Mouse (Mus musculus) embryonic facial prominence, embryonic 13.5 days (tissue): Measurements from ENCODE around the gene Soat1. TPM values are rescaled to one million over a fixed set of nuclear protein-coding genes. Genes with fewer than 3 reads are reported as not detected.

Source experiments
- ATAC-seq: fragments of 200-750 bp; cut with Nextera tagmentation; 2 replicates; pipeline ENCODE4 v1.8.0; 2017; ENCODE audit warnings: low read depth; ENCODE audit not compliant: insufficient number of reproducible peaks, insufficient read depth, low FRiP score, low TSS enrichment
- H3K27ac ChIP-seq: fragments of 300-500 bp; sonication (generic); 2 replicates; pipeline ENCODE4 v1.5.1; 2015; ENCODE audit warnings: moderate library complexity, mild to moderate bottlenecking, inconsistent platforms
- H3K27me3 ChIP-seq: fragments of 300-500 bp; sonication (generic); 2 replicates; pipeline ENCODE4 v1.6.1; 2015; ENCODE audit warnings: mild to moderate bottlenecking, inconsistent platforms
- H3K36me3 ChIP-seq: fragments of 300-500 bp; sonication (generic); 2 replicates; pipeline ENCODE4 v1.6.1; 2015; ENCODE audit warnings: mild to moderate bottlenecking, inconsistent platforms
- H3K4me1 ChIP-seq: fragments of 300-500 bp; sonication (generic); 2 replicates; pipeline ENCODE4 v1.6.1; 2015; ENCODE audit warnings: inconsistent platforms
- H3K4me2 ChIP-seq: fragments of 300-500 bp; sonication (generic); 2 replicates; pipeline ENCODE4 v1.6.1; 2015; ENCODE audit warnings: moderate library complexity, mild to moderate bottlenecking, inconsistent platforms
- H3K4me3 ChIP-seq: fragments of 300-500 bp; sonication (generic); 2 replicates; pipeline ENCODE4 v1.5.1; 2015; ENCODE audit warnings: mild to moderate bottlenecking, inconsistent platforms
- H3K9ac ChIP-seq: fragments of 300-500 bp; sonication (generic); 2 replicates; pipeline ENCODE4 v1.6.1; 2015; ENCODE audit warnings: mild to moderate bottlenecking, inconsistent platforms
- H3K9me3 ChIP-seq: fragments of 300-500 bp; sonication (generic); 2 replicates; pipeline ENCODE4 v1.6.1; 2016; ENCODE audit warnings: inconsistent platforms
- WGBS: fragments of 180-500 bp; shearing (Covaris S2); methylation state at CpG from one replicate; pipeline ENCODE4 v1.1.7; 2015; ENCODE audit warnings: mixed read lengths; 5-methylcytosine and 5-hydroxymethylcytosine counted together
- polyA plus RNA-seq: library from polyadenylated mRNA; unstranded; fragments of >200 nt; fragmentation: Nextera tagmentation; extraction: Ambion mirVana; gene quantifications from 2 replicates; pipeline ENCODE4 v1.2.1, GENCODE M21; 2015

Soat1 gene
- polyA plus RNA-seq, 1 experiment from 2014 or later: 24.9 TPM

DNA sequence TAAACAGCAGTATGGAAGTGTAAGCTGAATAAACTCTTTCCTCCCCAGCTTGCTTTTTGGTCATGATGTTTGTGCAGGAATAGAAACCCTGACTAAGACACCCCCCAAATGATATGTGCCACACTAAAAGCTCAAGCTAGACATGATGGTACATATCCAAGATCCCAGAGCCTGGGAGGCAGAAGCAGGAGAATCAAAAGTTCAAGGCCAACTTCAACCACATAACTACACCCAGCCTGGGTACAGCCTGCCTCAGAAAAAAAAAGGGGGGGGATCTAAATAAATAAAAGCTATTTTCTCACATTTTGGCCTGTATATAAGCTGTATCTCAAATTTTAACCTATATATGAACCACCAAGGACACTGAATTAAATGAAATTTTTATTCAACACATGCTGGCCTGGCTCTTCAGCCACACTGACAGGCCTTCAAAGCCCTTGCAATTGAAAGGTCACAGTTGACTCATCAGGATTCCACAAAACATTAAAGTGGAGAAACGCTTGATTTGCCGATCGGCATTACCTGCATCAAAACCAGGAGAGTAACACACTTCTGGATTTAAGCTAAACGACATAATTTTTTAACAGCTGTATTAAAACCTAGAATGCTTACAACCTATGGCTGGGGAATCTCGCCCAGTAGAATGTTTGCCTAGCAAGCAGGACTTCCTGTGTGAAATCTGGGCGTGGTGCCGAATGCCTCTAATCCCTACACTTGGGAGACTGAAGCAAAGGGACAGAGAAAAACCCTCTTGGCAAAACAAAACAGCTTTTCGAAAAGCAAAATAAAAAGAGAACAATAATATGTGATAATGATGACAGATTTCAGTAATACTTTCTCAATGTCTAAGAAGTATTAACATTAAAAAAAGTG, 9.9 kb downstream of the Soat1 start:
- no peak for ATAC-seq
- WGBS: 91% methylated on average over 8 of the region's 8 CpGs

DNA sequence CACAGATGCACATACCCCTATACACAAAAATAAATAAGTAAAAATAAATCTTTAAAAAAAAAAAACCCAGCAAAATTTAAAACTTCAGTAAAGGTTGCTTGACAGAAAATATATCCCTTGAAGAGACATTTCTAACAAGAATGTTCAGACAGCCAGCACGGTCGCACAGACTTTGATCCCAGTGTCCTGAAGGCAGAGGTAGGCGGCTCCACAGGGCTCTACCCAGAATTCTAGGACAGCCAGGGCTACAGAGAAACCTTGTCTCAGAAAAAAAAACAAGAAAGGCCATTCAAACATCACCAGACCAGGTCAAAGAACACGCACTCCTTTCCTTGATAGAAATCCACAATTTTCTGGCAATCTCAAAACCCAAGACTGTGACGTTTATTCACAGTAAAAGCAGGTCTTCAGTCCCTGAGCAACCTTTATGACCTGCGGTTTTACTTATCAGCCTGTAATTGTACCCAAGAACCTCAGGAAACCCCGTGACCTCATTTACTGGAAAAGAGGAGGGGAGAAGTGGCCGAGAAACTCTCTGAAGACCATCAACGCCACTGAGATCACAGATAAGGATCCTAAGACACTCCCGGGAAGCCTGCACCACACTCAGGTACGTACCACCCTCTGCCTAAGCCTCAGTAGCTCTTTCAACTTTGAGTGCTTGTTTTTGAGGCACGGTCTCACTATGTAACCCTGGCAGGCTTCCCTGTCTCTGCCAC, 11.7 kb downstream of the Soat1 start:
- no peak for ATAC-seq
- Histone ChIP-seq H3K27ac (no peak overlapping the region), H3K27me3 (no peaks in the 10 kb centered on the region), H3K36me3 (peaks cover 18% of the 10 kb centered on the region), H3K4me1 (no peaks in the 10 kb centered on the region), H3K4me3 (no peak overlapping the region), H3K4me2 (no peak overlapping the region), H3K9ac (no peak overlapping the region), H3K9me3 (no peaks in the 10 kb centered on the region)
- WGBS: 76% methylated on average over 12 of the region's 12 CpGs

More for the DNA sequence above, 9.9 kb downstream of the Soat1 start:
- H3K4me1 ChIP-seq: no peaks in the 10 kb centered on the region
- peaks cover 21% of the 10 kb centered on the region for H3K36me3 ChIP-seq
- H3K4me3 ChIP-seq: no peak overlapping the region
- H3K27ac ChIP-seq: no peak overlapping the region
- no peak overlapping the region for H3K4me2 ChIP-seq
- H3K9me3 ChIP-seq: peaks cover 2% of the 10 kb centered on the region; the same call in 1 of the 2 replicates
- no peak overlapping the region for H3K9ac ChIP-seq
- H3K27me3 ChIP-seq: no peaks in the 10 kb centered on the region

DNA sequence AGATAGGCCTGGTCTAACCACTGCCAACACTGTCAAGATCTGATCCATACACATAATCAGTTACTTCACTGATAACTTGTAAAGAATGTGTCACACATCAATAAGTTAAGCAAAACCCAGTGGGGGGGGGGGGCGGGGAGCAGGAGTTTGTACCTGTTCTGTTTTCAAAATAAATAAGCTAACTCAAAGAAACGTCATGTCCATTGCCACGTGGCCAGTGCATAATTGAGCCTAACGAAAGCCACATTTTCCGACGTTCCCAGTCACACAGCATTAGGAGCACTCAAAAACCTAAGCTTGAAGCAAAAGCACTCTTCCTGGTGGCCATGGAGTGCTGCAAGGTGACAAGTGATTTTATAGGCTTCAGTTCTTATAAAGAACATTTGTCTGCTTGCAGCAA, 13.1 kb downstream of the Soat1 start:
- H3K4me1 ChIP-seq: no peaks in the 10 kb centered on the region

DNA sequence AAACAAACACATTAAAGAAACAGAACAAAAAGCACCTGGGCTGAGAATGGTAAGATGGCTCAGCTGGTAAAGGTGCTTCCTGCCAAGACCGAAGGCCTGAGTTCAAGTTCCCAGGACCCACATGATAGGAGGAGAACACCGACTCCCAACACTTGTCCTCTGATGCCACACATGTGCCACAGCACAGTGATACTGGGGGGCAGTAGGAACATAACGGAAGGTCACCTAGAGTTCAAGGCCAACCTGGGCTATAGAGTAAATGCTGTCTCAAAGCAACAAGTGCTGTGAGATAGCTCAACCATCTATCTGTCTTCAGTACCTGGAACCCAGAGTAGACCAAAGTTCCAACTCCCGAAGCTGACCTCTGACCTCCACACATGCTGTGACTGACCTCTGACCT, 13.9 kb downstream of the Soat1 start:
- no peak for ATAC-seq
- Histone ChIP-seq H3K4me1 (no peaks in the 10 kb centered on the region), H3K27me3 (no peaks in the 10 kb centered on the region), H3K27ac (no peak overlapping the region), H3K9me3 (no peaks in the 10 kb centered on the region), H3K36me3 (peaks cover 18% of the 10 kb centered on the region), H3K4me3 (no peak overlapping the region), H3K4me2 (no peak overlapping the region), H3K9ac (no peak overlapping the region)
- 87% methylated on average over 4 of the region's 4 CpGs for WGBS

More for the DNA sequence above, 13.1 kb downstream of the Soat1 start:
- Histone ChIP-seq H3K9me3 (no peaks in the 10 kb centered on the region), H3K27me3 (no peaks in the 10 kb centered on the region), H3K36me3 (peaks cover 18% of the 10 kb centered on the region), H3K9ac (no peak overlapping the region), H3K4me2 (no peak overlapping the region), H3K27ac (no peak overlapping the region), H3K4me3 (no peak overlapping the region)
- WGBS: 47% methylated on average over 6 of the region's 6 CpGs
- no peak for ATAC-seq

DNA sequence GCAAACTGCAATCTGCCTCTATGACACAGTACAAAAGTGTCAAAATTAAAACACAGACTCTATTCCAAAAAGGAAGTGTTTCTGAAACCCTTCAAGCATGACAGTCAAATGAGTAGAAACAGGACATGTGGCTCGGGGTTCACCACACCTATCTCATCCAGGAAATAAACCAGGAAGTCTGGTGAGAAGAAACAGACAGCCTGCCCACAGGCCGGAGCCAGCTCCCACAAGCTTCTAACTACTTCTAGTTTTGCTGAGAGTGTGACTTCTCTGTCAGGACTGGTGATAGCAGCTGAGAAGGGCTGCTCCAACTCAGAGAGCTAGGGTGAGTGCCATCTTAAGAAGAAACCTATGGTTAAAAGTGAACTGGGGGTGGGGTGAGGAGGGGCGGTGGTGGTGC, 14.4 kb downstream of the Soat1 start:
- Histone ChIP-seq H3K9ac (no peak overlapping the region), H3K9me3 (no peaks in the 10 kb centered on the region), H3K27me3 (no peaks in the 10 kb centered on the region), H3K4me3 (no peak overlapping the region), H3K4me2 (no peak overlapping the region), H3K4me1 (no peaks in the 10 kb centered on the region), H3K27ac (no peak overlapping the region), H3K36me3 (peaks cover 22% of the 10 kb centered on the region; the same call in 1 of the 2 replicates)
- 84% methylated on average over 3 of the region's 3 CpGs for WGBS
- no peak for ATAC-seq

DNA sequence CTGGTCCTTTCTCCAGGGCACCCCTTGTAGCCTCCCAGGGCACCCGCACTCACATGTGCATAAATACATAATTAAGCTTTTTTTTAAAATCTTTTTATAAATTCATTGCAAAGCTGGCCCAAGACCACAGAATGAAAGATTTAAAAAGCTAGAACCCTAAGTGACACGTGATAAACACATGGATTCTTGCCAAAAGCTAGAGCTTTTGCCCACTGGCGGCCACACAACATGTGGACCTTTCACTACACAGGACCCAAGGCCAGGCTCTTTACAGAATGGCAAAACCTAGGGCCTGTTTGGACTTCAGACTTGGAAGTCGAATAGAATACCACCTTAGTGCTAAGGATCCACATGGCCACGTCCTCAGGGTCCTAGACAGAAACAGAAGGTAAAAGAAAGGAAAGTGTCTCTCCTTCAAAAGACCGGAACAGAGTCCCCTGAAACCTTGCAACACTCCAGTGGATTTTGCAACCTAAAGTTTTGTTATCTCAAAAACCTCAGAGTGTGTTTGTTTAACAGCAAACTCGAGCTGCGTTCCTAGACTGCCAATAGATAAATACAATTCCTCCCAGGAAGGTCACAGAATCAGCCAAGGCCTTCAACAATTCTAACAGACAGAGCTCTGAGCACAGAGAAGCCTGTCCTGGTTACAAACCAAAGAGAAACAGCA, 15.6 kb downstream of the Soat1 start:
- no peak for ATAC-seq

DNA sequence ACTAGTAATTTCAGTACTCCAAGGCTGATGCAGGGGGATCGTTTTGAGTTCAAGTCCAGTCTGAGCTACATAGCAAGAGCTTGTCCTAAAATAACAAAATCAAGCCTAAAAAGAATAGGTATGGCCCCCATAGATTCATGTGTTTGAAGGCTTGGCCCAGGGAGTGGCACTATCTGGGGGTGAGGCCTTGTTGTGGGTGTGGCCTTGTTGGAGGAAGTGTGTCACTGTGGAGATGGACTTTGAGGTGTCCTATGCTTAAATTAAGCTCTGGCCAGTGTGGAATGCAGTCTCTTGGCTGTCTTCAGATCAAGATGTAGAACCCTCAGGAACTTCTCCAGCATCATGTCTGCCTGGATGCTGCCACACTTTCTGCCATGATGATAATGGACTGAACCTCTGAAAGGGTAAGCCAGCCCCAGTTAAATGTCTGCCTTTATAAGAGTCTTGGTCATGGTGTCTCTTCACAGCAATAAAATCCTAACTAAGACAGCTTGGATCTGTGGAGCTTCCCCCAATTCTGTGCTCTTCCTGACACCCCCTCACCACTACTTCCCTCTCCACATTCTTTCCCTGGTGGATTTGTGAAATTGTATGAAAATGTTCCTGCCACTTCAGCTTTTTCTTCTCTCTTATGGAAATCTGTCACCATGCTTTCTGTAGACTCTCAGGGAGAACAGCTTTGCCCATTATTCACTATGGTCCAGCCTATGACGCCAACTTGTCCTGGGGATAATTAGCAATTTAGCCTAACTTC, 18.9 kb downstream of the Soat1 start:
- Histone ChIP-seq H3K27ac (no peak overlapping the region), H3K4me1 (no peaks in the 10 kb centered on the region), H3K36me3 (peaks cover 24% of the 10 kb centered on the region; the same call in 1 of the 2 replicates), H3K27me3 (no peaks in the 10 kb centered on the region), H3K9me3 (no peaks in the 10 kb centered on the region), H3K9ac (no peak overlapping the region), H3K4me3 (no peak overlapping the region), H3K4me2 (no peak overlapping the region)
- 93% methylated on average over 2 of the region's 2 CpGs for WGBS
- ATAC-seq: no peak

More for the DNA sequence above, 15.6 kb downstream of the Soat1 start:
- H3K4me2 ChIP-seq: no peak overlapping the region
- H3K27ac ChIP-seq: no peak overlapping the region
- peaks cover 24% of the 10 kb centered on the region; the same call in 1 of the 2 replicates for H3K36me3 ChIP-seq
- 87% methylated on average over 8 of the region's 8 CpGs for WGBS
- H3K4me3 ChIP-seq: no peak overlapping the region
- no peaks in the 10 kb centered on the region for H3K4me1 ChIP-seq
- no peaks in the 10 kb centered on the region for H3K9me3 ChIP-seq
- no peak overlapping the region for H3K9ac ChIP-seq
- H3K27me3 ChIP-seq: no peaks in the 10 kb centered on the region

DNA sequence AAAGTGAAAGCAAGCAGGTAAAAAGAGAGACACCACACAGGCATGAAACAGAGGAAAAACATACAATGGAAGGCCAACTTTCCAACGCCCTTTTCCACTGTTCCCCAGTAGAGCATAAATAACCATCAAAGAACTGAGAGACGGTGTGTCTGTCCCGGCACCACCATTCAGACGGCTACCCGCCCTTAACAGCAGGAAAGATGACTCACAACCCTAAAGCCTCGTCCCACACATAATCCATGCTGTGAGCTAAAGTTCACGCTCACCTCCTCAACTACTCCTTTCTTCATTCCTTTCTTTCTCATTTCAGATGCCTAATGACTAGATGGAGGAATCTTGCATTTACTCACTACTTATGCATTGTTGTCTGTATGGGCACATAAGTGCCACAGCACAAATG, 19.7 kb downstream of the Soat1 start:
- no peak overlapping the region for H3K27ac ChIP-seq
- 78% methylated on average over 7 of the region's 7 CpGs for whole genome bisulfite sequencing
- H3K4me3 ChIP-seq: no peak overlapping the region
- H3K4me1 ChIP-seq: 0 out of 2 replicates have a peak, but pooled peaks cover 1% of the 10 kb centered on the region
- no peaks in the 10 kb centered on the region for H3K27me3 ChIP-seq
- no peak for ATAC-seq
- H3K9me3 ChIP-seq: no peaks in the 10 kb centered on the region
- no peak overlapping the region for H3K9ac ChIP-seq
- peaks cover 24% of the 10 kb centered on the region; the same call in 1 of the 2 replicates for H3K36me3 ChIP-seq
- no peak overlapping the region for H3K4me2 ChIP-seq

DNA sequence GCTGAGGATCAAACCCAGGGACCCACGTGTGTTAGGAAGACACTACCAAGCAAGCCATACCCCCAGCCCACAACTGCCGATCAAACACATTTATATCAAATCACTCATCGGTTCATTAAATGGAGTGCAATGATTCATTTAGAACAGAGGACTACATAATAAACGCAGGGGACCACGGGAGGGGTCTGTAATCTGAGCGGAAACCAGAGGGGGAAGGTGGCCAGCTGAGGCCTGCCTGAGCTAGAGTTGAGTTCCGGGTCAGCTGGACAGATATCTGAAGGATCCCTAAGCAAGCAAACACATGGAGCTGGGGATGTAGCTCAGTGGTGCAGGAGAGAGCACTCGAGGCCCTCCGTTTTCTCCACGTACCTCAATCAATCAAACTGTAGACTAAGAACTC, 20.3 kb downstream of the Soat1 start:
- no peaks in the 10 kb centered on the region for H3K27me3 ChIP-seq
- WGBS: 84% methylated on average over 10 of the region's 10 CpGs
- no peak for ATAC-seq

DNA sequence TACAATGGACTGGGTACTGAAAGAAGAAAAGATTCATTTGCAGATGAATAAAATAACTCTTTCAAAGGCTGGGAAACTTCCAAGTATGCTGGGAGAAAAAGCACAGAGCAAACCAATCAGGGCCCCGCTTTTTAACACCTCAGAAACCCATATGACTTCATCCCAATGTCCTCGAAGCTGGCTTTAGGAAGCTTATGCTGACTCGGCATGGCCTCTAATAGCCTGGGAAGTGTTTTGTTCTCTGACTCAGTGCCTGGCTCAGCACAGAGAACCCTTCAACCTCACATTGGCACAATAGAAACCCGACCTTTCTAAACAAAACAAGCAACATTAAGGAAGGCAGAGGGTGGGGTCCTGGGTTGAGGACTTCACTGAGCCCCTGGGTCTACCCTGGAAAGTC, 23.7 kb downstream of the Soat1 start:
- H3K4me2 ChIP-seq: no peak overlapping the region
- 62% methylated on average over 4 of the region's 4 CpGs for WGBS
- no peak overlapping the region for H3K27ac ChIP-seq
- no peak for ATAC-seq
- H3K4me3 ChIP-seq: no peak overlapping the region
- 0 out of 2 replicates have a peak, but pooled peaks cover 4% of the 10 kb centered on the region for H3K4me1 ChIP-seq
- no peaks in the 10 kb centered on the region for H3K9me3 ChIP-seq
- H3K27me3 ChIP-seq: no peaks in the 10 kb centered on the region
- no peak overlapping the region for H3K9ac ChIP-seq
- peaks cover 10% of the 10 kb centered on the region; the same call in 1 of the 2 replicates for H3K36me3 ChIP-seq

More for the DNA sequence above, 20.3 kb downstream of the Soat1 start:
- no peak overlapping the region for H3K4me2 ChIP-seq
- H3K27ac ChIP-seq: no peak overlapping the region
- H3K4me3 ChIP-seq: no peak overlapping the region
- H3K4me1 ChIP-seq: 0 out of 2 replicates have a peak, but pooled peaks cover 4% of the 10 kb centered on the region
- H3K9ac ChIP-seq: no peak overlapping the region
- no peaks in the 10 kb centered on the region for H3K9me3 ChIP-seq
- peaks cover 24% of the 10 kb centered on the region; the same call in 1 of the 2 replicates for H3K36me3 ChIP-seq

DNA sequence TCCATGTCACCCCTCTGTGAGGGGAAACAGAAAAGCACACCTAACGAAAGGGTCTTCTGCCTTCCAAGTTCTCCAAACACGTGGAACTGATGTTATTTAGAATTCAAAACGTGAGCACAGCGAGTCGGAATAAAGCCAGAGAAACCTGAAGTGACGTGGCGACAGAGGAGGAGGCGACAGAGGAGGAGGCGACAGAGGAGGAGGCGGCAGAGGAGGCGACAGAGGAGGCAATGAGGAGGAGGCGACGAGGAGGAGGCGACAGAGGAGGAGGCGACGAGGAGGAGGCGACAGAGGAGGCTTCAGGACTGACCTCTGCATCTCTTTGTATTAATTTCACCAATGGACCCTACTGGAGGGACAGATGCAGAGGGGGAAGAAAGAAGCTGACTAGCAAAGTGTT, 24.4 kb downstream of the Soat1 start:
- H3K27ac ChIP-seq: no peak overlapping the region
- 79% methylated on average over 17 of the region's 17 CpGs for WGBS

More for the DNA sequence above, 24.4 kb downstream of the Soat1 start:
- Histone ChIP-seq H3K36me3 (peaks cover 5% of the 10 kb centered on the region; the same call in 1 of the 2 replicates), H3K9me3 (no peaks in the 10 kb centered on the region), H3K27me3 (no peaks in the 10 kb centered on the region), H3K4me3 (no peak overlapping the region), H3K4me2 (no peak overlapping the region), H3K9ac (no peak overlapping the region), H3K4me1 (0 out of 2 replicates have a peak, but pooled peaks cover 4% of the 10 kb centered on the region)
- ATAC-seq: no peak
